Mouse (Mus musculus): Measurements from ENCODE around the gene Slc22a15.
A peak's percentile ranks its signal among the peaks of the same experiment; 100 is the strongest.

Gene Slc22a15

GRCm38 (mm10) chr3:101923843-101924740 is at the start of gene Slc22a15:
Gene Slc22a15, minus strand, starts transcription at chr3:101924453.
- DNase-seq (ENCODE audit: low read depth, low spot score), result peak; percentile 70

DNA sequence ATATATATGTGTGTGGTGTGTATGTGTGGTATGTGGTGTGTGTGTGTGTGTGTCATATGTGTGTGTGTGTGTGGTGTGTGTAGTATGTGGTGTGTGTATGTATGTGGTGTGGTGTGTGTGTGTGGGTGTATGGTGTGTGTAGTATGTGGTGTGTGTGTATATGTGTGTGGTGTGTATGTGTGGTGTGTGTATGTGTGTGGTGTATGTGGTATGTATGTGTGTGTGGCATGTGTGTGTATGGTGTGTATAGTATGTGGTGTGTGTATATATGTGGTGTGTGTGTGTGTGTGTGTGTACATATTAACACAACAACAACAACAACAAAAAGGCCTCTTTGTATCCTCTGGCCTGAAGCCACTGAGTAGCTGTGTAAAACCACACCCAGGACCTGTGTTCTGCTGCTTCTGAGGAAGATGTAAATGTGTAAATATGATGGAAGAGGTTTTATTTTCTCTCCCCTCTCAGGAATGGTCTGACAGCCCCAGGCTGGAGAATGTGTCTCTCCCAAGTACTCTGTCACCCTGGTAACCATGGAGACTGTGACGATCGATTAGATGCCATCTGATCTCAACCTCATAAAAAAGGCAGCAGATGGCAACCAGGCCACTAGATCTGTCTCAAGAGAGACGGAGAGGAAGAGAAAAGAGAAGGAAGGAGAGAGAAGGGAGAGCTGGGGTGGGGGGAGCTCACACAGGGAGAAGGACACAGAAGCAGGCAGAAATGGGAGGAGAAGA is 42.7 kb upstream of the Slc22a15 start:
- DNase-seq (ENCODE audit: low read depth, low spot score), result no peak

- DNase-seq (ENCODE audit: low read depth, low spot score), result no peak
These were observed 40.1 kb upstream of the Slc22a15 start for GRCm38 (mm10) chr3:101964352-101964751.

DNA sequence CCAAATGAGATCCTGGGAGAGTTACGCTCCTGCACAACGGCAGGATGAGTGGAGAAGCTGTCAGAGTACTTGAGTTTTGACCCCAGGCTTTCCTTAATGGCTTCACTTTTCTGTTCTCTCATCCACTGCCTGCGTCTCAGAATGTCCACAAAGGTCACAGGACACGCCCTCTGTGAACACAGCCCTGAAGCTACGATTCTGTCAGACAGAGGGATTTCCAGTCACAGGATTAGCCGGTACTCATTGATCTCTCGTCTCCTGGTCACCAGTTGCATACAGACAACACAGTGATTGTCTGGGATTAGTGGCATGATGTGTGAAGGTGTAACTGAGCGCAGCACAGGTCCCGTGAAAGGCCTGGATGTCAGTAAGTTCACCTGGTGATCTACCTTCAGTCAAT is 39.2 kb upstream of the Slc22a15 start:
- DNase-seq (ENCODE audit: low read depth, low spot score), result no peak

DNA sequence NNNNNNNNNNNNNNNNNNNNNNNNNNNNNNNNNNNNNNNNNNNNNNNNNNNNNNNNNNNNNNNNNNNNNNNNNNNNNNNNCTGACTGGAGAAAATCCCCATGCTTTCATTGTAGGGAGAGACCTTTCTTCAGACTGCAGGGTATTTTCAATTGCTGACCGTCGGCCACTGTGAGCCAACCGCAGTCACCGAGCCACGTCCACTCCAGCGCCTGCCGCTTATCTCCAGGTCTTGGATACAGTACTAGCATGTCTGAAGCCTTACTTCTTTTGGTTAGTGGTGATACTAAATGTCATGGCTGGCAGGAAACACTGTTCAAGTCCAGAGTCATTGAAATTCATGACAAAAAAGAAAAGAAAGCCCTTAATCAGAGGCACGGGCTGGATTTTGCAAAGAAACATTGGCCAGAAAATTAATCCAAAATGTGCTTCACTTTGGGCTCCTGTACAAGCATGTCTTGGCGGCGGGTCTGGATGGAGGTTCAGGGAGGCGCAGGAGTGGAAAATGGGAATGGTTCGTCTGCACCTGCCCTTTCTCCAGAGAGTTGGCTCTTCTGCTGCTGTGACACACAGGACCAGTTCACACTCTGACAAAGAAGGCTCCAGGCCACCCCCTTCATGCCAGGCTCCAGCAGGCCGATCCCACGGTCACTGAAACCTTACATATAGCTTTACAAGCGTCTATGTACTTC is 37.0 kb upstream of the Slc22a15 start:
- no peak for DNase-seq (ENCODE audit: low read depth, low spot score)

GRCm38 (mm10) chr3:101958047-101958446 is 33.8 kb upstream of the Slc22a15 start:
- no peak for DNase-seq (ENCODE audit: low read depth, low spot score)

GRCm38 (mm10) chr3:101953506-101953905 is 29.3 kb upstream of the Slc22a15 start:
- DNase-seq (ENCODE audit: low read depth, low spot score), result no peak

DNA sequence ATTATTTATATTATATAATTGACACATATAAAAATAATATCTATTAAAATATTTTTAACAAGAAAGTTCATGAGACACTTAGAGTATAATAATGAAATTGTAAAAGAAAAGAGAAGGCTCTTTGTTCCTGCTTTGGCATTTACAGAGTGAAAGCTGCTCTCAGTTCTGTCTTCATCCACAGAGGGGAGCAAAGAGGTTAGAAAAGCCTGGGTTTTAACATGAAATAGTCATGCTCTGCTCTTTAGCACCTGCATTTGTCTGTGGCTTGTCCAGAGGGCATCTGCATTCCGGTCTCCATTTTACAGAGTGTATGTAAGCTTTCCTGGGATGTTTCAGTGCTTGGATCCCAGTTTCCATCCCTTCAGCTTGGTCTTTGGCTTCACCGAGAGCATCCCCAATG is 28.3 kb upstream of the Slc22a15 start:
- no peak for DNase-seq (ENCODE audit: low read depth, low spot score)

GRCm38 (mm10) chr3:101948572-101948971 is 24.3 kb upstream of the Slc22a15 start:
- DNase-seq (ENCODE audit: low read depth, low spot score), result peak; percentile 51

GRCm38 (mm10) chr3:101947250-101947649 is 23.0 kb upstream of the Slc22a15 start:
- no peak for DNase-seq (ENCODE audit: low read depth, low spot score)

GRCm38 (mm10) chr3:101945257-101945656 is 21.0 kb upstream of the Slc22a15 start:
- no peak for DNase-seq (ENCODE audit: low read depth, low spot score)

- DNase-seq (ENCODE audit: low read depth, low spot score), result no peak
These were observed 16.2 kb upstream of the Slc22a15 start for GRCm38 (mm10) chr3:101940418-101940817.

GRCm38 (mm10) chr3:101939865-101940264 is 15.6 kb upstream of the Slc22a15 start:
- no peak for DNase-seq (ENCODE audit: low read depth, low spot score)

DNA sequence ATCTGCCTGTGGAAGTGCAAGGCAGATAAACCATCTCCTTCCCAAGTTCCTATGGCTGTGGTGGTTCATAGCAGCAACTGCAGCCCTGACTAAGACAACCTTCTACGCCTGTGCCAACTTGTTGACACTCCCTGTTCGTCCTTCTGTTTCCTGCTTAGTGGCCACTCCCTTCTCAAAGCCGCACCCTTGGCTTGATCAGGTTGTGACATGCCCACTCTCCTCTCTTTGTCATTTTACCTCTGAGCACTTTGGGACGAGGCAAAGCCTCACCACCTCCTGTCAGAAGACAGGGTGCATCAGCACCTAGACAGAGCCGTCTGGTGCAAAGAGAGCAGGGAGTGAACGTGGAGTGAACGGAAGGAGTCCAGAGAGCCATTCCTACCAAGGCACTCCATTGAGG is 14.9 kb upstream of the Slc22a15 start:
- DNase-seq (ENCODE audit: low read depth, low spot score), result no peak

- no peak for DNase-seq (ENCODE audit: low read depth, low spot score)
These were observed 12.1 kb upstream of the Slc22a15 start for GRCm38 (mm10) chr3:101936369-101936768.

DNA sequence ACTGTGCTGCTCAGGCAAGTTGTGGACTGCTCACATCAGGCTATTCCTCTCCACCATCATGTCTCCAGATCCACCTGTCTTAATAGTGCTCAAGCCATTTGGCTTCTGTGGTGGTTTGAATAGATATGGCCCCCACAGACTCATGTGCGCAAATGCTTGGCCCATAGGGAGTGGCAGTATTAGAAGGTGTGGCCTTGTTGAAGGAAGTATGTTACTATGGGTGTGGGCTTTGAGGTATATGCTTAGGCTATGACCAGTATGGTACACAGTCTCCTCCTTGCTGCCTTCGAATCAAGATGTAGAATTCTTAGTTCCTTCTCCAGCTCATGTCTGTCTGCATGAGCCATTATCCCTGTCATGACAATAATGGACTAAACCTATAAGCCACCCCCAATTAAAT is 9.6 kb upstream of the Slc22a15 start:
- DNase-seq (ENCODE audit: low read depth, low spot score), result no peak

- no peak for DNase-seq (ENCODE audit: low read depth, low spot score)
These were observed 5.0 kb upstream of the Slc22a15 start for GRCm38 (mm10) chr3:101929105-101929876.

DNA sequence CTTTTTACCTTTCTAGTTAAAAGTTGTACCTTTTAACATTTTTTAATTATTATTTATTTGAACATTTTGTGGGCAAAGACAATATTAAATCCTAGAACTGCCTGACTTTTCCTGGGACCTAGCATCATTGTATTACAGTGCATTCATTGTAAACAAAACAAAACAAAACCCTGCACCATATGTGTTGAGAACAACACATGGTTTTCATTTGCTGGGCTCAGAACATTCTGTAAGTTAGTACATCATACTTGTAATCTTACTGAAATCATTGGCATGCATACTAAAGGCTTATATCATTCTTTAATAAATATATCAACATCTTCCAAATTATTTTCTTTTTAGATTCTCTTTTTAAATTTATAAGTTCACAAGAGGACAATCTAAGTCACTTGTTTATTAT is 2.4 kb upstream of the Slc22a15 start:
- no peak for DNase-seq (ENCODE audit: low read depth, low spot score)

DNA sequence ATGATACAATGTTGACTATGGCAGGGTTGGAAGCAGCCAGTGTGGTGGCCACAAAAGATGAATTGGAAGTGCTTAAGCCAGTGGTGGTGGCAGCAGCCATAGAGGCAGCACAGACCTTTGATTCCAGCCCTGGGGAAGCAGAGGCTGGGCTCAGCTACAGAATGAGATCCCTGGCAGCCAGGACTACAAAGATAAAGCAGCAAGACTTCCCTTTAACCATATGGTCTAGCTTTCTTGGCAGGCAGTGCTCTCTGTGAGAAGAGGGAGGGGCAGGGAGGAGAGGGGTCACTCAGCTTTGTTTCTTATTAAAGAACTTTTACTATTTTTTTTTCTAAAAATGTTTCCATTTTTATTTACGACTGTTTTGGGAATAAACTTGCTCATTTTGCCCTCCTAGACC is 1.4 kb upstream of the Slc22a15 start:
- DNase-seq (ENCODE audit: low read depth, low spot score), result no peak

DNA sequence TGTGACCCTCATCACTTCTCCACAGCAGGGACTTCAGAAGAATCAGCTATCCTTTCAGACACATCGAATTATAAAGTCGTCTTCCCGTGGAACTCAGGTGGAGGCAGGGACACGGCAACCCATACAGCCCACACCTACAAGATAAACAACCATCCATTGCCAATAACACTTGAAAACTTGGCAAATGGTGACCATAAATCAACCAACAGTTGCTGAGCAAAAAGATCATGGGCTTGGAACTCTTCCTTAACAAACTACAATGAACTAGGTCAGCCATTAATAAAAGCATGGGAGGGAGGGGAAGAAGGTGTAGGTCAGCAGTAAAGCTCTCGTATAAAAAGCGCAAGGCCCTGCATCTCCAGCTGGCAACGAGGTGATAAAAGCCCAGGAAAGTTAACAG is 1.9 kb downstream of the Slc22a15 start:
- no peak for DNase-seq (ENCODE audit: low read depth, low spot score)

- DNase-seq (ENCODE audit: low read depth, low spot score), result no peak
These were observed 5.7 kb downstream of the Slc22a15 start for GRCm38 (mm10) chr3:101918526-101918925.
